Mouse (Mus musculus): ENCODE results near the gene Sufu. TPM values are rescaled to one million over a fixed set of nuclear protein-coding genes. Genes with fewer than 3 reads are reported as not detected.

Gene Sufu
- total and polyA plus RNA-seq, 3 experiments: 11.4 to 42.5 TPM; not detected in 1

DNA sequence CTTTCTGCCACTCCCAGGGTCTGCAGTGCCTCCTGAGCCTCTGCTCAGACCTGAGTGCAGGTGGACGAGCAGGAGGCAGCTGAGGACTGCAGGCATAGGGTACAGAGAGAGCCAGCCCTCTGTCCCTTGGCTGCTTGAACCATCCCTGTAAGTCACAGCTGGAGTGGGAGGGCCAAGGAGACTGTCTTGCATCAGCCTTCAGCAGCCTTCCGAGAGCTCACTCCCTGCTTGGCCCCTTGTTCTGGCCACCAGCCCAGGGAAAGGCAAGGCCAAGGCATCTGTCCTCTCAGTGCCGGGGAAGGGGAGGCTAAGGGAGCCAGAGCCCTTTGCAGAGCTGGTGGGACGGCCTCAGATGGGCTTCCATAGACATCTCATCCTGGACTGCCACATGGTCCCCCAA is 81.5 kb downstream of the Sufu start:
- TF ChIP-seq SIN3A (IDR thresholded peaks at IDR 0.05; ENCODE audit: low read length) (no peak), CHD1 (IDR thresholded peaks at IDR 0.05; ENCODE audit: low read depth, low read length) (no peak), E2F4 (IDR thresholded peaks at IDR 0.05; ENCODE audit: borderline replicate concordance, low read depth, low read length) (no peak), CHD2 (IDR thresholded peaks at IDR 0.05; ENCODE audit: low read length) (no peak), NELFE (IDR thresholded peaks at IDR 0.05; ENCODE audit: low read depth, low read length) (no peak), CTCF (IDR thresholded peaks at IDR 0.05 in 2 of 3, conservative IDR thresholded peaks at IDR 0.05 in 1 of 3; ENCODE audit: control insufficient read depth in 1 of 3, insufficient read depth in 1 of 3, low read depth in 2 of 3, low read length in 3 of 3, poor library complexity in 1 of 3, severe bottlenecking in 1 of 3) (no peak), ZC3H11A (IDR thresholded peaks at IDR 0.05; ENCODE audit: low read depth, low read length) (no peak), TCF12 (IDR thresholded peaks at IDR 0.05; ENCODE audit: low read depth, low read length) (no peak)
- H3K4me3 ChIP-seq (ENCODE audit: control insufficient read depth in 1 of 2, insufficient read depth in 1 of 2, low read depth in 2 of 2, low read length in 2 of 2): no peak overlapping the region
- DNase-seq (ENCODE audit: low read depth, low spot score): peak; percentile 30
- no peaks in the 10 kb centered on the region for H3K9me3 ChIP-seq (replicated peaks; ENCODE audit: insufficient read depth, low read length)
- no peaks in the 10 kb centered on the region for H3K79me2 ChIP-seq (ENCODE audit: control insufficient read depth, insufficient read depth, low read length, poor library complexity)
- H3K36me3 ChIP-seq (ENCODE audit: control insufficient read depth in 1 of 2, insufficient read depth in 2 of 2, low read length in 2 of 2): peaks cover 2 to 14% of the 10 kb centered on the region in 2 experiments; a peak in 2 of 4 replicates
- H3K9ac ChIP-seq (ENCODE audit: control insufficient read depth, low read depth, low read length, poor library complexity, severe bottlenecking): peak overlapping the region; percentile 10; the same call in 1 of the 2 replicates
- H3K27ac ChIP-seq (ENCODE audit: control insufficient read depth, low read depth, low read length): peak overlapping the region; percentile 60
- H3K4me1 ChIP-seq (ENCODE audit: control insufficient read depth in 1 of 2, insufficient read depth in 2 of 2, low read length in 2 of 2): peaks cover 0 to 18% of the 10 kb centered on the region in 2 experiments; a peak in 3 of 4 replicates
- no peaks in the 10 kb centered on the region for H3K27me3 ChIP-seq (ENCODE audit: control insufficient read depth in 1 of 2, insufficient read depth in 2 of 2, low read length in 2 of 2)

GRCm38 (mm10) chr19:46478826-46479225 is 82.1 kb downstream of the Sufu start:
- H3K4me1 ChIP-seq (ENCODE audit: control insufficient read depth in 1 of 2, insufficient read depth in 2 of 2, low read length in 2 of 2): peaks cover 0 to 18% of the 10 kb centered on the region in 2 experiments; a peak in 3 of 4 replicates
- H3K9ac ChIP-seq (ENCODE audit: control insufficient read depth, low read depth, low read length, poor library complexity, severe bottlenecking): no peak overlapping the region
- DNase-seq (ENCODE audit: low read depth, low spot score): peak; percentile 88
- H3K9me3 ChIP-seq (replicated peaks; ENCODE audit: insufficient read depth, low read length): no peaks in the 10 kb centered on the region
- TF ChIP-seq TCF12 (IDR thresholded peaks at IDR 0.05; ENCODE audit: low read depth, low read length): peak; percentile 65
- TF ChIP-seq NRF1 (IDR thresholded peaks at IDR 0.05; ENCODE audit: insufficient read depth, low read depth, low read length, poor library complexity, severe bottlenecking): no peak
- TF ChIP-seq MYC (IDR thresholded peaks at IDR 0.05; ENCODE audit: low read depth, low read length): no peak
- no peak for TF ChIP-seq ZKSCAN1 (IDR thresholded peaks at IDR 0.05; ENCODE audit: low read depth, low read length)
- peak; percentile 58 for TF ChIP-seq SIN3A (IDR thresholded peaks at IDR 0.05; ENCODE audit: low read length)
- peak; percentile 65 to 73 for TF ChIP-seq EP300 (IDR thresholded peaks at IDR 0.05; ENCODE audit: low read depth in 1 of 2, low read length in 2 of 2)
- TF ChIP-seq MAX (IDR thresholded peaks at IDR 0.05; ENCODE audit: low read length): peak; percentile 51; the same call in 1 of the 2 replicates
- TF ChIP-seq USF2 (IDR thresholded peaks at IDR 0.05; ENCODE audit: borderline replicate concordance in 1 of 2, insufficient read depth in 1 of 2, low read depth in 1 of 2, low read length in 2 of 2): 0 out of 4 replicates have a peak, but pooled peaks of 1 of the 2 experiments have one; percentile 14
- TF ChIP-seq JUND (IDR thresholded peaks at IDR 0.05; ENCODE audit: low read depth, low read length): 0 out of 2 replicates have a peak, but pooled peaks have one; percentile 52
- TF ChIP-seq USF1 (IDR thresholded peaks at IDR 0.05; ENCODE audit: low read depth, low read length): peak; percentile 85
- peak; percentile 77 for TF ChIP-seq GATA1 (IDR thresholded peaks at IDR 0.05; ENCODE audit: low read depth, low read length)
- peak; percentile 92 for TF ChIP-seq ZNF384 (IDR thresholded peaks at IDR 0.05; ENCODE audit: low read depth, low read length)
- peak; percentile 45 for TF ChIP-seq TAL1 (IDR thresholded peaks at IDR 0.05; ENCODE audit: low read length)
- TF ChIP-seq ETS1 (IDR thresholded peaks at IDR 0.05; ENCODE audit: low read depth, low read length): peak; percentile 98
- no peaks in the 10 kb centered on the region for H3K79me2 ChIP-seq (ENCODE audit: control insufficient read depth, insufficient read depth, low read length, poor library complexity)
- peaks cover 2 to 14% of the 10 kb centered on the region in 2 experiments; a peak in 3 of 4 replicates for H3K36me3 ChIP-seq (ENCODE audit: control insufficient read depth in 1 of 2, insufficient read depth in 2 of 2, low read length in 2 of 2)
- H3K27ac ChIP-seq (ENCODE audit: control insufficient read depth, low read depth, low read length): peak overlapping the region; percentile 60
- H3K4me3 ChIP-seq (ENCODE audit: control insufficient read depth in 1 of 2, insufficient read depth in 1 of 2, low read depth in 2 of 2, low read length in 2 of 2): no peak overlapping the region
- no peaks in the 10 kb centered on the region for H3K27me3 ChIP-seq (ENCODE audit: control insufficient read depth in 1 of 2, insufficient read depth in 2 of 2, low read length in 2 of 2)
